Mouse (Mus musculus): ENCODE measurements around the gene Emilin3.
"Not testable (repeated sequence)": the region's sequence is repeated elsewhere in the genome, so short reads cannot be mapped to it uniquely, and the experiment has no call there.

The Emilin3 gene

DNA sequence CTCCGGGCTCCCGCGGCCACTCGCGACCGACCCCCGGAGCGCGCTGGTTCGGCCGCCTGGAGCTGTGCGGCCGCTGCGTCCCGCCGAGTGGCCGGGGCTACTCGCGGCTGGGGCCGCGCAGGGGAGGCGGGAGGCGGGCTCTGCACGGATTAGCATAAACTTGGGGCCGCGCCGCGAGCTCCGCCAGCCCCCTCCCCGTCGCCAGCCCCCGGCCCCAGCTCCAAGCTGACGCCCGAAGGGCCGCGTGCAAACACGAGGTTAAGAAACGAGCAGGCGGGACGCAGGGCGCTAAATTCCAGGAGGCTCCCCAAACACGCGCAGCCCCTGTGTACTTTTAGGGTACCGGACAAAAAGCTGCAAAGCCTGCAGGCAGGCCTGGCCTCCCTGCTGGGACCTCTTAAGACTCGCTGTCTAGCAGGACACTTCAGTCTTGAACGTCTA is at the start of gene Emilin3:
TSS of gene Emilin3 (minus strand) at position 98 of the 441 bp plus-strand sequence.
- no peak for DNase-seq (ENCODE audit: low read depth, low spot score)

GRCm38 (mm10) chr2:160960956-160961646 is 49.0 kb upstream of the Emilin3 start:
- peak; percentile 45 for DNase-seq (ENCODE audit: low read depth, low spot score)

DNA sequence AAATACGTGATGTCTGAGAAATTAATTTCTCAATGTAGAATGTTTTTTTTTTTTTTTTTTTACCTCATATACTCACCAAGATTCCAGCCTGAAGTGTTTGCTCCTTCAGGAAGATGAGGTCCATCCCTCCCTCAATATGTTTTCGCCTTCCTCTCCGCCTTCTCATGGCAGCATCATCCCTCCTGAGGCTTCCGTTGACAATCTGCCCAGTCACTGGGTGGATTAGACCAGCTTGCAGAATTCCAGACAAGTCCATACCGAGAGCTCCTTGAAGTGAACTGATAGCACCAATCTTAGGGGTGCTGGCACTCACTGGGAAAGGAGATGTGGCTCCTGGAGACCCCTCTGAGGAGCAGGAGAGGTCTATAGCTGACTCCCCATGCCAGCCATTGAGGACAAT is 47.8 kb upstream of the Emilin3 start:
- DNase-seq (ENCODE audit: low read depth, low spot score): no peak

GRCm38 (mm10) chr2:160958737-160959136 is 46.6 kb upstream of the Emilin3 start:
- peak; percentile 32 for DNase-seq (ENCODE audit: low read depth, low spot score)

- not testable (repeated sequence) for DNase-seq (ENCODE audit: low read depth, low spot score)
Measured at GRCm38 (mm10) chr2:160957801-160958200, 45.7 kb upstream of the Emilin3 start.

- not testable (repeated sequence) for DNase-seq (ENCODE audit: low read depth, low spot score)
Measured at GRCm38 (mm10) chr2:160957307-160957706, 45.2 kb upstream of the Emilin3 start.

DNA sequence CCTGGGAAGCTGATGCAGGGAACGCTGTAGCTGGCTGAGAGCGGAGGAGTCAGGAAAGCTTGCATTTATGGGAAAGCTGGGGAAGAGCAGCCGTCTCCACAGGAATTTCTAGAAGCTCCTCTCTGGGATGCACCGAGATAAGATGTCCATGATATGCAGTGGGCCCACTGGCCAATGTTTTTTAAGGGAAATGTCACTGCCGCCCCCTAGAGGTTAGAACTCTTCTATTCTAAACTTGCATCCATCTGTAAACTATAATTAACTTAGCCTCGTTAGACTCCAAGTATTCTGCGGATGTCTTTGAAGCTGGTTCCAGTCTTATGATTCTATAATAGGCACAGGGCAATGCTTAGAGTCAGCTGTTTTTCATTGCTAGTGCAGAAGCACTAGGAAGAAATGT is 43.2 kb upstream of the Emilin3 start:
- DNase-seq (ENCODE audit: low read depth, low spot score): no peak

DNA sequence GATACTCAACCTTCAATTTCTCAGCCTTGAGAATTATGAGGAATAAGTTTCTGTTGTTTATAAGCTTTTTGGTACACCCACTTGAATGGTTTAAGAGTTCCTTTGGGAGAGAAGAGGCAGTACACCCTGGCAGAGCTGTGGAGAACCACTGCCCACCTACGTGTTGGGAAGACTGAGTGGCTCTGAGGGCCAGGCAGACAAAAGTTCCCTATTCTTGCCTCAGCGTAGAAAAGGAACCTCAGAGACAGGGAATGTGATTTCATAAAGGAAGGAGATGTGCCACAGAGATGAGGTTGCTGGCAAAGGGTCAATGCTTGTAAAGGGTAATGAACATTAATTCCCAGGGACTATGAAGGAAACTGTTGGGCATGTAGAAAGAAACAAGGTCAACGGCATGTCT is 42.4 kb upstream of the Emilin3 start:
- no peak for DNase-seq (ENCODE audit: low read depth, low spot score)

DNA sequence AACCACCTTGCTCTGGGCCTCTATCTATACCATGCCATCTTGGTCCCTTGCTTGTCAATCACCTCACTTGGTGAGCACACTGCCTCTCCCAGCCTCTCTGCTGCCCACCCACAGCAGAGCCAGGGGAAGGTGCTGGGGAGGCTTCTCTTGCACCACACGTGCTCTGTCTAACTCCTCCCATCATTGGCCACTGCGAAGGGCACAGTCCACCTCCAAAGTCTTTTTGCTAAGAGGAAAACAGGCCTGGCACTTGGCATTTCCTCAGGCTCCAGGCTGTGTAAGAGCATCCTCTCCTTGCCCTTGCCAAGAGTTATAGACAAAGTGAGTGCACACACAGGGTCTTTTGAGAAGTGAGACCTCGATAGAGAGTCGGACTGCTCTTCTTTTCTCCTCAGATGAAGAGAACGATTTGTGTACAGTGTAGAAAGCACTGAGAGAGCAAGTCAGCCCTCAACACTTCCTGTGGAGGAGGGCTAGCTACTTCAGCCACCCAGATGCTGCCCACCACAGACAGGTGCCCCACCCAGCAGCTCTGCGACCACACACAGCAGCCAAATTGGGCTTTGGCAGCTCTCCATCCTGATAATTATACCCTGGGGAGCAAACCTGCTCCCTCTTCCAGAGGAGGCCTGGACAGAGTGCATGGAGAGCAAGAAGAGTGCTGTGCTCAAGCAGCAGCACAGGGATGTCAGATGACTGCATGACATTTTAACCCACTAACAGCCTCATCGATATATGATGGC is 41.2 kb upstream of the Emilin3 start:
- no peak for DNase-seq (ENCODE audit: low read depth, low spot score)

DNA sequence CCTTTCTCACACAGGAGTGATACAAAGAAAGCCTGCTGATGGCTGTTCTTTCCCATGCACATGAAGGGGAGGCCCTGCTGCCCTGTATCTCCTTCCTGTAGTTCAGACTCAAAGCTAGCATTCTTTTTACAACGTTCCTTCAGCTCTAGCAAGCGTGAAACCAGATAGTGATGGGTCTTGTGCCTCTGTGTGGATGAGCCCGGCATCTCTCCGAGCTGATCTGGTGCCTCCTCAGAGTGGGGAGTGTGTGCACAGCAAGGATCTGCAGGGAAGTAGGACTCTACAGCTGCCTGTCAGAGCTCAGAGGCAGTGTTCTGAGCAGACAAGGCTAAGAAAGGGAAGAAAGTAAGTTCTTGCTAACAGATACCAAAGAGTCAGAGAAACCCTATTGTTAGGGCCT is 39.5 kb upstream of the Emilin3 start:
- no peak for DNase-seq (ENCODE audit: low read depth, low spot score)

DNA sequence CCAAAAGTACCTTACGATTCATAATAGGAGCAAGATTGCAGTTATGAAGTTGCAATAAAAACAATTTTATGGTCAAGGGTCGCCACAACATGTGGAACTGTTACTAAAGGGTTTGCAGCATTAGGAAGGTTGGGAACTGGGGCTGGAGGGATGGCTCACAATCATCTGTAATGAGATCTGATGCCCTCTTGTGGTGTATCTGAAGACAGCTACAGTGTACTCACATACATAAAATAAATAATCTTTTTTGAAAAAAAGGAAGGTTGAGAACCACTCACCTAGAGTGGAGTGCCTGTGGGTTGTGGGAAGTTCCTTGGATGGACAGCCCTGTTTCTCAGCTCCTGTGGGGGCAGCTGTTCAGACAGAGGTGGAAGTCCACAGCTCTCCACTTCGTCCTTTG is 30.3 kb upstream of the Emilin3 start:
- peak; percentile 20 for DNase-seq (ENCODE audit: low read depth, low spot score)

DNA sequence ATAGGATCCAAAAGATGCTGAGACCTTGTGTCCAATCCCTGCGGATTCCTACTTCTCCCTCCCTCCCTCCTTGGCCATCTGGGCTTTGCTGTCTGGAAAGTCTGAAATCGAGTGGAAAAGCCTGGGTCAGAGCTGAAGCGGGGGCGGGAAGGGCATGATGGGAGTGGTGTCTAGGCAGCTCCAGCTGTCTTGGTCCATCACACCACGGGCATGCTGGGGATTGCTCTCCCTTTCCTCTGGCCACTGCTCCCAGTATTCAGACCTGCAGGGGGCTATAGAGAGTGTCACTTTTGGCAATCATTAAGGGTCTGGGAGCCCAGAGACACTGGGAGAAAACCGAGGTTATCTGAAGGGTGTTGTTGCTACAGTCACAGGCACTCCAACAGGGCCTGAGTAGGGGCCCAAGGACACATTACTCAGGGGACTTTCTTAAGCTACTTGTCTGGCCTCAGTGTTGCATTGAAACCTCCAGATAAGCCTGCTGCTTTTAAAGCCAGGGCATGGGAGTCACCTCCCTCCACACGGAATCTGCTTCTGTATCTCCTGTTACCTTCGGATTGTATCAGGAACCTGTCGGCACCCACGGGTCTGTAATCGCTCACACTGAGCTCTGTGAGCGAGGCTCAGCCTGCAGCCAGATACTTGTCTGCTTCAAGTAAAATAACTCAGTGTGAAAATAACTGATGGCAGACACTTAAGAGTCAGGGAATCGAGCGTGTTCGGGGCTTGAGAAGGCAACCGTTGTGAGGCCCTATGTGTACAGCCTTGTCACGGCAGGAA is 29.0 kb upstream of the Emilin3 start:
- DNase-seq (ENCODE audit: low read depth, low spot score): no peak

GRCm38 (mm10) chr2:160934451-160934850 is 22.3 kb upstream of the Emilin3 start:
- no peak for DNase-seq (ENCODE audit: low read depth, low spot score)

DNA sequence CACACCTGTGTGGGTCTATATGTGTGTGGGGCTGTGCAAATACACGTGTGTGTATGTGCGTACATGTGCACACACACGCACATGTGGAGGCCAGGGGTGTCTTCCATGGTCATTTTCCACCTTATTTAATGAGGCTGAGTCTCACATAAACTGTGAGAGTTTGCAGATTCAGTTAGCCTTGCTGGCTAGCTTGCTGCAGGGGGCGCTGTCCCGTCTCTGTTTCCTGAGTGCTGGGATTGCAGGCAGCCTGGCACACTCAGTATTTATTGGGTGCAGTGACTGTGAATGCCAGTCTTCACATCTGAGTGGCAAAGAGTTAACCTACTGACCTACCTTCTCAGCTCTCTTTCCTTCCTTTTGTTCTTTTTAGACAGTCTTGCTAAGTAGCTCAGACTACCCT is 21.8 kb upstream of the Emilin3 start:
- peak; percentile 21 for DNase-seq (ENCODE audit: low read depth, low spot score)

DNA sequence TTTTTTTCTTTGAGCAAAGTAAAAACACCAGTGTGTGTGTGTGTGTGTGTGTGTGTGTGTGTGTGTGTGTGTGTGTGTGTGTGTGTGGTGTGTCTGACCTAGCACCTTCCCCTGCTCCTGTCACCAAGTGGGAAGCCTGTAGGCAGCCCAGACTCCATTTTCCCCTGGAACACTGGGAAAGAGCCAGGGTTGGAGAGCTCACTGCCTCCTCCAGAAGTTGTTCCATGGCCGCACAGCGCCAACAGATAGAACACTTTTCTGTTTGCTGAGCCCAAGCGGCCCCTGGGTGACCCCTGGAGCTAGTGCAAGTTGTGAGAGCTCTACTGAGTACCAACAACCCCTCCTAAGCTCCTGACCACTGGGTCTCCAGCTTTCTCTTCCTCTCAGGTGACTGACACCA is 20.9 kb upstream of the Emilin3 start:
- DNase-seq (ENCODE audit: low read depth, low spot score): no peak

- no peak for DNase-seq (ENCODE audit: low read depth, low spot score)
Measured at GRCm38 (mm10) chr2:160932325-160932724, 20.2 kb upstream of the Emilin3 start.

DNA sequence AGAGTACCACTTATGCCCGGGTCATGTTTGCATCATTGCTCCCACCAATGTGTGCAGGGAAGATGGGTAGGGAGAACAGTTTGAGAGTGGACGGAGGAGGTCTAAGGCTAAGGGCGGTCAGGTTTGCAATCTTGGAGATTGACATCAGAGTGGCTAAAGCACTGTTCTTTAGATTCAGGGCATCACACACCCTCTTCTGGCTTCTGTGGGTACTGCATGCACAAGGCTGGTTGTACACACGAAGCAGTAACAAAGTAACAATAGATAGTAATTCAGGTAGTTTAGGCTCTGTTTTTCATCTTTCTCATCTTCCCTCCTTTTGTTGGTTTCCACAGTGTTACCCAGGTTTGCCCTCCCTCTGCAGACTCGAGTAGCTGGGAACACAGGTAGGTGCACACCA is 19.2 kb upstream of the Emilin3 start:
- DNase-seq (ENCODE audit: low read depth, low spot score): no peak

- no peak for DNase-seq (ENCODE audit: low read depth, low spot score)
Measured at GRCm38 (mm10) chr2:160925203-160925602, 13.1 kb upstream of the Emilin3 start.

GRCm38 (mm10) chr2:160921285-160921684 is 9.2 kb upstream of the Emilin3 start:
- no peak for DNase-seq (ENCODE audit: low read depth, low spot score)

DNA sequence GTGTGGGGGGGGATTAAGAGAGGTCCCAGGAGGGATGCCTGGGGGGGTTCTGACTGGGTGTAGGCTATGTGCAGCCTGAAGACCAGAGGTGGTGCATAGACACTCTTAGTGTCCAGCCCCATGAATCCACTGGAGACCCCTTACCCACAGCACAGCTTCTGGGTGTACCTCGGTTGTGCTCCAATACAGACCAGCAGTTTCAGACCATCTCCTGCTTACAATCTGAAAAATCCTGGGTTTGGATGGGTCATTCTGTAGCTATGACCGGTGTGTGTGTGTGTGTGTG is 6.7 kb upstream of the Emilin3 start:
- no peak for DNase-seq (ENCODE audit: low read depth, low spot score)

DNA sequence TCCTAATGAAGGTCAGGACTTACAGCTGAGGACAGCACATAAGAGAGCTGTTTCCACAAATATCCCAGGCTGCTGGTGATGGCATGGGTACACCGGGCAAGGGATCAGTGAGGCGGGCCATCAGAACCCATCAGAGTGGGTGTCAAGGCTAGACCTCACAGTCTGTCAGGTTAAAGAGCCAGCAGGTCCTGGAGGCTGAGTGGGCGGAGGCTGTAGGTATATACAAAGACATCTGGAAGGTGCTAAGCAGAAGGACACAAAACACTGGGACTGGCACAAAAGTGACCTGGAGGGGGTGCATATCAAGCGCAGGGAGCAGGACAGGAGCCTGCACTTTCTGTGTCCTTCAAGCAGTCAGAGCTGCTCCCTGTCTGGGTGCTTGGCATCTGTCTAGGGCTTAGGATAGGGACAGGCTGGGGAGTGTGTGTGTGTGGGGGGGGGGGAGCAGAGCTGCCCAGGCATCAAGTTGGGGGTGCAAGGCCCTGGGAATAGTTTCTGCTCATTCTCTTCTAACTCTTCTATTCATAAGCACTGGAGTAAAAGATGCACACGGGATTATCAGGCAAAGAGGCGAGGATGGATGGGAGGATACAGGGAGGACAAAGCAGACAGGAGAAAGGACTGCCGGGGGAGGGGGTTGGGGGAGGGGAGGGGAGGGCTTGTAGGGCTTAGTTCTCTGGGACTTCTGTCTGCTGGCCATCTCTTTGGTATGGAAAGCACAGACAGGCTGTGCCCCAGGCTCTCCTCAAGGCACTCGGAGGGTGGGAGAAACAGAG is 6.2 kb upstream of the Emilin3 start:
- no peak for DNase-seq (ENCODE audit: low read depth, low spot score)

- DNase-seq (ENCODE audit: low read depth, low spot score): no peak
Measured at GRCm38 (mm10) chr2:160917313-160917712, 5.2 kb upstream of the Emilin3 start.

All from A20 (cell line).